Mouse (Mus musculus) bone marrow macrophage, adult 2 months (primary cell): ENCODE data around the gene Laptm4a.

Source experiments
- CTCF ChIP-seq: IDR thresholded peaks from 2 replicates; pipeline ENCODE4 v1.5.1; 2012; ENCODE audit warnings: low read depth, mild to moderate bottlenecking, low read length, moderate library complexity
- POLR2A ChIP-seq: IDR thresholded peaks from 2 replicates; pipeline ENCODE4 v1.6.1; 2012; ENCODE audit warnings: mild to moderate bottlenecking, low read depth, low read length, borderline replicate concordance

DNA sequence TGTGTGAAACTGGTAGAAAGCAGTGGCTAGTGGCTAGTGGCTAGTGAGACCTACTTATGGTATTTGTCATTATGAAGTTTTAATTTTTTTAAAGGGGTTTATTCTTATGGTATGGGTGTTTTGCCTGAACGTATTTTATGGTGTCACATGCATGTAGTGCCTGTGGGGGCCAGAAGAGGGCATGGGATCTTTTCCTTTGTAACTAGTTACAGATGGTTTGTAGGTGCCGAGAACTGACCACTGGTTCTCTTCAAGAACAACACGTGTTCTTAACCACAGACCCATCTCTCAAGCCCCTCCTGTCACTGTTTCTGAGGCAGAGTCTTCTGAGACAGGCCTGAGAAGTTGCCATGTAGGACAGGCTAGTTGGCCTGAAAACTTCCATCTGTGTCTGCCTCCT, 53.6 kb downstream of the Laptm4a start:
- TF ChIP-seq CTCF (no peak), POLR2A (no peak)
